Mouse (Mus musculus): ENCODE measurements around the gene Uqcr11.

- TF ChIP-seq CTCF (IDR thresholded peaks at IDR 0.05; ENCODE audit: control insufficient read depth, insufficient read depth, low read length) (no peak), POLR2A (IDR thresholded peaks at IDR 0.05; ENCODE audit: borderline replicate concordance, control insufficient read depth, low read depth, low read length) (no peak)
Observed at GRCm38 (mm10) chr10:80388731-80389130, 17.9 kb downstream of the Uqcr11 start.
